In the genomic region with DNA sequence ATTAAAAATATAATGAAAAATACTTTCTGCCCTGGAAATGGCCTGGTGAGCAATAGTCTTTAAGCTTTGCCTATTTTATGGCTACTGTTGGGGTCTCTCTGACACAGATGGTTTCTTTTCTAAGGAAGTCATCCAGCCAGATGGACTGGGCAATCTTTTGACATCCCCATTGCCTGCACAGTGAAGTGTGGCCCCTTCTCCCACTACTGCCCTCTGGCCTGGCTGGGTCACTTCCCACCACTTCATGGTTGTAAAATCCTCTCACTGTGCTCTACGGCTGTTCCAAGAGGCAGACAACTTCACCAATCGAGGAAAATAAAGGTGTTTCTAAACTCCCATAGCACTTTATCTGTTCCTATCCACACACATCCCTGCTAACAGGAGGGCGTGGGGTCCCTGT, we compare ENCODE assay signal across 21 mouse cellular contexts.
"Had no signal": no experiment of that assay in that cellular context is flagged by ENCODE, and none has a peak within 500 bp of the region (broad histone marks: within the 10 kb centered on the region; RNA-seq: fewer than 3 reads in every experiment).

No protein-coding gene starts in this region.

- DNase-seq: gastrocnemius, postnatal 14 days; gastrocnemius, postnatal 36 days; heart, adult 11 months; heart, adult 2 months; heart, postnatal 14 days; heart, postnatal 36 days; kidney, adult 11 months; kidney, adult 2 months; kidney, postnatal 14 days; kidney, postnatal 36 days; layer of hippocampus, postnatal 36 days had no signal

- H3K4me1 ChIP-seq: heart, embryonic 13.5 days; heart, embryonic 15.5 days; limb, embryonic 13.5 days; limb, embryonic 15.5 days; liver, embryonic 12.5 days had no signal

- H3K4me3 ChIP-seq: heart, adult 2 months; heart, embryonic 13.5 days; heart, embryonic 15.5 days; hindbrain, embryonic 13.5 days; hindbrain, embryonic 15.5 days; limb, embryonic 13.5 days; limb, embryonic 15.5 days; liver, embryonic 12.5 days had no signal

- H3K27me3 ChIP-seq: heart, embryonic 13.5 days; heart, embryonic 15.5 days; hindbrain, embryonic 13.5 days; hindbrain, embryonic 15.5 days; limb, embryonic 13.5 days; limb, embryonic 15.5 days; liver, embryonic 12.5 days had no signal

- H3K27ac ChIP-seq: heart, adult 2 months; heart, embryonic 13.5 days; heart, embryonic 15.5 days; hindbrain, embryonic 13.5 days; hindbrain, embryonic 15.5 days; hindbrain, postnatal 0 days; kidney, postnatal 0 days; limb, embryonic 13.5 days; limb, embryonic 15.5 days; liver, embryonic 12.5 days; liver, embryonic 14.5 days had no signal
